Mouse (Mus musculus): Measurements from ENCODE around the gene Clasp1.

DNA sequence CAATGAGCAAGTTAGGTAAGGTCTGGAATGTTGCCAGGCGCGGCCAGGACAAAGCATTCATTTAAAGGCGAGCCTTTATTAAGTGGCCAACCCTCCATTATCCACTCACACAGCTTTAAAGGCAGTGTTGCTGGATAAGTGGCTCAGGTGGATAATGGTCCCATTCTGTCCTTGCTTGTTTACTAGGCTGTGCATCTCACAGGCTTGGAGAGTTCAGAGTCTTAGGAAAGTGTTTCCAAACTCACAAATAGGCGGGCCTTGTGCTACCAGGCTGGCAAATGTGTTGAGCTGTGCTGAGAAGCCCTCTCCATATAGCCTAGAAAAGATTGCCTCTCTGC, 92.5 kb downstream of the Clasp1 start:
- TF ChIP-seq CTCF (IDR thresholded peaks at IDR 0.05; ENCODE audit: insufficient read depth, low read depth, low read length), result no peak
- no peak for TF ChIP-seq POLR2A (IDR thresholded peaks at IDR 0.05; ENCODE audit: insufficient read depth, low read depth, low read length)

Measured in olfactory bulb, adult 2 months (tissue).